Mouse (Mus musculus): ENCODE measurements around the gene Park7. TPM values are rescaled to one million over a fixed set of nuclear protein-coding genes. Genes with fewer than 3 reads are reported as not detected.

The Park7 gene
- polyA plus RNA-seq, 1 experiment from 2014 or later, result 231 TPM

- H3K27me3 ChIP-seq (replicated peaks; ENCODE audit: control insufficient read depth, insufficient read depth, low read length), result no peaks in the 10 kb centered on the region
- peak overlapping the region; percentile 70 for H3K27ac ChIP-seq (ENCODE audit: low read depth, low read length)
- H3K4me2 ChIP-seq (replicated peaks; ENCODE audit: low read depth), result peak overlapping the region; percentile 60
- TF ChIP-seq CTCF (IDR thresholded peaks at IDR 0.05; ENCODE audit: low read depth), result peak; percentile 28; the same call in 1 of the 2 replicates
- H3K9me3 ChIP-seq (ENCODE audit: control insufficient read depth), result no peaks in the 10 kb centered on the region
- ATAC-seq, result peak; percentile 55
- H3K4me3 ChIP-seq (ENCODE audit: low read depth, low read length), result peak overlapping the region; percentile 24
- H3K4me1 ChIP-seq (replicated peaks; ENCODE audit: control insufficient read depth, insufficient read depth, low read length), result no peaks in the 10 kb centered on the region
- 22% methylated on average over 20 of the region's 20 CpGs for WGBS
- peak overlapping the region; percentile 31; the same call in 1 of the 2 replicates for H3K9ac ChIP-seq (ENCODE audit: low read depth, low read length)
- no peaks in the 10 kb centered on the region for H3K36me3 ChIP-seq (ENCODE audit: control insufficient read depth, insufficient read depth)
Observed at GRCm38 (mm10) chr4:150889273-150889954, 24.8 kb downstream of the Park7 start.

GRCm38 (mm10) chr4:150888492-150888891 lies 25.7 kb downstream of the Park7 start:
- no peak for TF ChIP-seq CTCF (IDR thresholded peaks at IDR 0.05; ENCODE audit: low read depth)
- Histone ChIP-seq H3K4me1 (replicated peaks; ENCODE audit: control insufficient read depth, insufficient read depth, low read length) (no peaks in the 10 kb centered on the region), H3K4me2 (replicated peaks; ENCODE audit: low read depth) (no peak overlapping the region), H3K9ac (ENCODE audit: low read depth, low read length) (no peak overlapping the region), H3K36me3 (ENCODE audit: control insufficient read depth, insufficient read depth) (no peaks in the 10 kb centered on the region), H3K4me3 (ENCODE audit: low read depth, low read length) (no peak overlapping the region), H3K27ac (ENCODE audit: low read depth, low read length) (no peak overlapping the region), H3K27me3 (replicated peaks; ENCODE audit: control insufficient read depth, insufficient read depth, low read length) (no peaks in the 10 kb centered on the region), H3K9me3 (ENCODE audit: control insufficient read depth) (no peaks in the 10 kb centered on the region)
- ATAC-seq, result no peak
- 55% methylated on average over 4 of the region's 4 CpGs for WGBS

- WGBS, result 81% methylated on average over 5 of the region's 5 CpGs
- H3K27ac ChIP-seq (ENCODE audit: low read depth, low read length), result no peak overlapping the region
- H3K4me3 ChIP-seq (ENCODE audit: low read depth, low read length), result no peak overlapping the region
- H3K4me1 ChIP-seq (replicated peaks; ENCODE audit: control insufficient read depth, insufficient read depth, low read length), result no peaks in the 10 kb centered on the region
- H3K9ac ChIP-seq (ENCODE audit: low read depth, low read length), result no peak overlapping the region
- no peak overlapping the region for H3K4me2 ChIP-seq (replicated peaks; ENCODE audit: low read depth)
- no peaks in the 10 kb centered on the region for H3K9me3 ChIP-seq (ENCODE audit: control insufficient read depth)
- H3K27me3 ChIP-seq (replicated peaks; ENCODE audit: control insufficient read depth, insufficient read depth, low read length), result no peaks in the 10 kb centered on the region
- ATAC-seq, result no peak
- H3K36me3 ChIP-seq (ENCODE audit: control insufficient read depth, insufficient read depth), result no peaks in the 10 kb centered on the region
- TF ChIP-seq CTCF (IDR thresholded peaks at IDR 0.05; ENCODE audit: low read depth), result no peak
Observed at GRCm38 (mm10) chr4:150887903-150888302, 26.3 kb downstream of the Park7 start.

DNA sequence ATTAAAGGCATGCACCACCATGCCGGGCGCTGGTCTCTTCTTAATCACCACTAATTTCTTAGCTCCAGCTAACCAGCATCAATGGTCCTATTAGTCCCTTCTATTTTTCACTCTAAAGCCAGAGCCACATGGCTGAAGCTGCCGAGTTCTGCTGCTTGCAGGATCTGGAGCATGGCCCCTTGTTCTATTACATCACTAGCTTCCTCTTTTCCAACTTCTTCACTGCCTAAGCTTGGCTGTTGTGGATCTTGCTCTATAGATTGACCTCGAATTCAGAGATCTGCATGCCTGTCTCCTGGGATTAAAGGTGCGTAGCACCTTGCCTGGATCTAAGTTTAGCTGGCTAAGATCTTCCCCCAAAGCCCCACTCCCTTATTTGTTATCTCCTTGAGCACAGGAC lies 31.6 kb downstream of the Park7 start:
- no peak for TF ChIP-seq CTCF (IDR thresholded peaks at IDR 0.05; ENCODE audit: low read depth)
- ATAC-seq, result no peak
- Histone ChIP-seq H3K4me2 (replicated peaks; ENCODE audit: low read depth) (no peak overlapping the region), H3K36me3 (ENCODE audit: control insufficient read depth, insufficient read depth) (no peaks in the 10 kb centered on the region), H3K4me3 (ENCODE audit: low read depth, low read length) (no peak overlapping the region), H3K4me1 (replicated peaks; ENCODE audit: control insufficient read depth, insufficient read depth, low read length) (no peaks in the 10 kb centered on the region), H3K9me3 (ENCODE audit: control insufficient read depth) (peaks cover 16% of the 10 kb centered on the region), H3K9ac (ENCODE audit: low read depth, low read length) (no peak overlapping the region), H3K27me3 (replicated peaks; ENCODE audit: control insufficient read depth, insufficient read depth, low read length) (no peaks in the 10 kb centered on the region), H3K27ac (ENCODE audit: low read depth, low read length) (no peak overlapping the region)
- WGBS, result 90% methylated on average over 5 of the region's 5 CpGs

DNA sequence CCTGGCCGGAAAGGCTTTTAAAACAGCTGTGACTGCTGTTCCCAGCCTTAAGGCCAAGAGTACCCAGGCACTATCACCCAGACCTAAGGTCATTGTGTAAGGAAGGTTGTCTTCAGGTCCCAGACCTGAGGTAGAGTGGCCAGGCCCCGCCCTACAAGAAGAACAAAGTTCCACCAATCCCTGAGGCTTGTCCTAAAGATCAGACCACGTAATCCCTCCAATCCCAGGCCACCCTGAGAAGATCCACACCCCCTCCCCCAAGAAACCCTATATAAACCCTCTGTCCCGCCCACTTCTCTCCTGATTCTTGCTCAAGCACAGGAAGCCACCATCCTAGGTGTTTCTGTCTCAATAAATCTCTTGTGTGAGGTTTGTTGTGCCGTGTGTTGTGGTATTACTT lies 33.9 kb downstream of the Park7 start:
- Histone ChIP-seq H3K36me3 (ENCODE audit: control insufficient read depth, insufficient read depth) (no peaks in the 10 kb centered on the region), H3K4me1 (replicated peaks; ENCODE audit: control insufficient read depth, insufficient read depth, low read length) (no peaks in the 10 kb centered on the region), H3K4me2 (replicated peaks; ENCODE audit: low read depth) (no peak overlapping the region), H3K4me3 (ENCODE audit: low read depth, low read length) (no peak overlapping the region), H3K9ac (ENCODE audit: low read depth, low read length) (no peak overlapping the region), H3K9me3 (ENCODE audit: control insufficient read depth) (peaks cover 16% of the 10 kb centered on the region), H3K27me3 (replicated peaks; ENCODE audit: control insufficient read depth, insufficient read depth, low read length) (no peaks in the 10 kb centered on the region), H3K27ac (ENCODE audit: low read depth, low read length) (no peak overlapping the region)
- no peak for TF ChIP-seq CTCF (IDR thresholded peaks at IDR 0.05; ENCODE audit: low read depth)
- 87% methylated on average over 5 of the region's 5 CpGs for WGBS
- no peak for ATAC-seq

- H3K9me3 ChIP-seq (ENCODE audit: control insufficient read depth), result peaks cover 16% of the 10 kb centered on the region
- ATAC-seq, result no peak
- 95% methylated on average over 22 of the region's 22 CpGs for WGBS
- H3K9ac ChIP-seq (ENCODE audit: low read depth, low read length), result no peak overlapping the region
- no peak overlapping the region for H3K4me3 ChIP-seq (ENCODE audit: low read depth, low read length)
- H3K4me1 ChIP-seq (replicated peaks; ENCODE audit: control insufficient read depth, insufficient read depth, low read length), result no peaks in the 10 kb centered on the region
- TF ChIP-seq CTCF (IDR thresholded peaks at IDR 0.05; ENCODE audit: low read depth), result no peak
- H3K27ac ChIP-seq (ENCODE audit: low read depth, low read length), result no peak overlapping the region
- H3K4me2 ChIP-seq (replicated peaks; ENCODE audit: low read depth), result no peak overlapping the region
- no peaks in the 10 kb centered on the region for H3K36me3 ChIP-seq (ENCODE audit: control insufficient read depth, insufficient read depth)
- no peaks in the 10 kb centered on the region for H3K27me3 ChIP-seq (replicated peaks; ENCODE audit: control insufficient read depth, insufficient read depth, low read length)
Observed at GRCm38 (mm10) chr4:150879631-150880030, 34.6 kb downstream of the Park7 start.
